In genomic region chr15:11035947-11036474, GRCm38 (mm10) we compare ENCODE assay signal across 9 mouse cellular contexts. TPM values are rescaled to one million over a fixed set of nuclear protein-coding genes. Genes with fewer than 3 reads are reported as not detected.
DNase-seq lines count a peak whose midpoint lies in the region; ATAC-seq lines count a peak whose summit lies in the region.
"Had no signal": no experiment of that assay in that cellular context is flagged by ENCODE, and none has a peak within 500 bp of the region (broad histone marks: within the 10 kb centered on the region; RNA-seq: fewer than 3 reads in every experiment).

No protein-coding gene starts in this region.

- WGBS in kidney, embryonic 15.5 days, result 3% methylated on average over 34 of the region's 34 CpGs
- 6% methylated on average over 34 of the region's 34 CpGs for WGBS in hindbrain, embryonic 11.5 days
- WGBS in midbrain, embryonic 14.5 days, result 5% methylated on average over 34 of the region's 34 CpGs

- DNase-seq in kidney, postnatal 36 days, result no peak
- peak; percentile 32 for DNase-seq in embryo, embryonic 10.5 days (ENCODE audit: low spot score)
- DNase-seq in hindbrain, embryonic 11.5 days (ENCODE audit: low spot score), result peak; percentile 43
- DNase-seq in midbrain, embryonic 14.5 days, result peak; percentile 37
- no peak for DNase-seq in thymus, adult 18-20 months
- DNase-seq in spleen, postnatal 10 days (ENCODE audit: low spot score in 2 of 2), result no peak
- DNase-seq in adrenal gland, adult 18-20 months (ENCODE audit: low spot score in 2 of 2), result no peak

- no peaks in the 10 kb centered on the region for H3K9me3 ChIP-seq in kidney, embryonic 15.5 days (replicated peaks)
- H3K9me3 ChIP-seq in hindbrain, embryonic 11.5 days (ENCODE audit: control insufficient read depth, low read length), result no peaks in the 10 kb centered on the region
- H3K9me3 ChIP-seq in midbrain, embryonic 14.5 days (ENCODE audit: control insufficient read depth, low read length), result no peaks in the 10 kb centered on the region

- peaks cover 33% of the 10 kb centered on the region for H3K4me1 ChIP-seq in kidney, embryonic 15.5 days
- peaks cover 7% of the 10 kb centered on the region for H3K4me1 ChIP-seq in hindbrain, embryonic 11.5 days (replicated peaks; ENCODE audit: control insufficient read depth, insufficient read depth, low read length)
- peaks cover 12% of the 10 kb centered on the region for H3K4me1 ChIP-seq in midbrain, embryonic 14.5 days (ENCODE audit: control insufficient read depth, insufficient read depth, low read length)

- no peaks in the 10 kb centered on the region for H3K36me3 ChIP-seq in kidney, embryonic 15.5 days
- H3K36me3 ChIP-seq in hindbrain, embryonic 11.5 days (ENCODE audit: control insufficient read depth, insufficient read depth, low read length), result no peaks in the 10 kb centered on the region
- no peaks in the 10 kb centered on the region for H3K36me3 ChIP-seq in midbrain, embryonic 14.5 days (ENCODE audit: control insufficient read depth, insufficient read depth, low read length)

- H3K27ac ChIP-seq in kidney, embryonic 15.5 days, result no peak overlapping the region
- no peak overlapping the region for H3K27ac ChIP-seq in hindbrain, embryonic 11.5 days (ENCODE audit: low read depth, low read length)
- H3K27ac ChIP-seq in midbrain, embryonic 14.5 days (replicated peaks; ENCODE audit: low read depth, low read length), result no peak overlapping the region

- H3K4me2 ChIP-seq in kidney, embryonic 15.5 days, result peak overlapping the region; percentile 70
- peak overlapping the region; percentile 52 for H3K4me2 ChIP-seq in hindbrain, embryonic 11.5 days (replicated peaks; ENCODE audit: low read depth, low read length)
- H3K4me2 ChIP-seq in midbrain, embryonic 14.5 days (ENCODE audit: low read length), result peak overlapping the region; percentile 65

- H3K27me3 ChIP-seq in kidney, embryonic 15.5 days, result peaks cover 62% of the 10 kb centered on the region
- peaks cover 39% of the 10 kb centered on the region for H3K27me3 ChIP-seq in hindbrain, embryonic 11.5 days (ENCODE audit: control insufficient read depth, insufficient read depth, low read length)
- peaks cover 41% of the 10 kb centered on the region for H3K27me3 ChIP-seq in midbrain, embryonic 14.5 days (ENCODE audit: control insufficient read depth, insufficient read depth, low read length)

- ATAC-seq in kidney, embryonic 15.5 days (replicated peaks; ENCODE audit: low FRiP score), result 0 out of 2 replicates have a peak, but pooled peaks have one; percentile 46
- 0 out of 2 replicates have a peak, but pooled peaks have one; percentile 8 for ATAC-seq in hindbrain, embryonic 11.5 days (ENCODE audit: low FRiP score)
- no peak for ATAC-seq in midbrain, embryonic 14.5 days (ENCODE audit: low FRiP score, low TSS enrichment)

- peak overlapping the region; percentile 42 for H3K4me3 ChIP-seq in kidney, embryonic 15.5 days (replicated peaks)
- peak overlapping the region; percentile 33 for H3K4me3 ChIP-seq in hindbrain, embryonic 11.5 days (ENCODE audit: low read depth, low read length)
- peak overlapping the region; percentile 36 for H3K4me3 ChIP-seq in midbrain, embryonic 14.5 days (replicated peaks; ENCODE audit: low read depth, low read length)

- H3K9ac ChIP-seq in kidney, embryonic 15.5 days, result no peak overlapping the region
- H3K9ac ChIP-seq in hindbrain, embryonic 11.5 days (ENCODE audit: low read depth, low read length), result no peak overlapping the region
- H3K9ac ChIP-seq in midbrain, embryonic 14.5 days (replicated peaks; ENCODE audit: low read length), result no peak overlapping the region; the same call in 1 of the 2 replicates

RNA-seq across cellular contexts. Expression of gene Rxfp3, which starts 1.8 kb away (rescaled TPM):
- 0.39 and 0.53 TPM in 2 replicates for polyA plus RNA-seq in kidney, embryonic 15.5 days (2015; fragmentation: Nextera tagmentation; extraction: Ambion mirVana)
- 0.71 and 1.6 TPM in 2 replicates for polyA plus RNA-seq in hindbrain, embryonic 11.5 days (2014; fragmentation: Nextera tagmentation; extraction: Ambion mirVana)
- polyA plus RNA-seq in midbrain, embryonic 14.5 days (2014; fragmentation: Nextera tagmentation; extraction: Ambion mirVana), result 2.5 TPM in 2 replicates
- not detected for total RNA-seq in adrenal gland, adult 18-20 months (2021)

RNA-seq across cellular contexts. Expression of gene Adamts12, which starts 28.6 kb away (rescaled TPM):
- 3.9 and 4.0 TPM in 2 replicates for polyA plus RNA-seq in kidney, embryonic 15.5 days (2015; fragmentation: Nextera tagmentation; extraction: Ambion mirVana)
- 2.7 and 2.9 TPM in 2 replicates for polyA plus RNA-seq in hindbrain, embryonic 11.5 days (2014; fragmentation: Nextera tagmentation; extraction: Ambion mirVana)
- 0.70 and 2.8 TPM in 2 replicates for polyA plus RNA-seq in midbrain, embryonic 14.5 days (2014; fragmentation: Nextera tagmentation; extraction: Ambion mirVana)
- total RNA-seq in adrenal gland, adult 18-20 months (2021), result 1 to 10 TPM; 2.3 to 3.4 TPM

RNA-seq across cellular contexts. Expression of gene Slc45a2, which starts 35.5 kb away (rescaled TPM):
- polyA plus RNA-seq in kidney, embryonic 15.5 days (2015; fragmentation: Nextera tagmentation; extraction: Ambion mirVana), result 0.06 and 0.14 TPM in 2 replicates
- polyA plus RNA-seq in hindbrain, embryonic 11.5 days (2014; fragmentation: Nextera tagmentation; extraction: Ambion mirVana), result 0.31 and 0.36 TPM in 2 replicates
- 0.36 TPM in 1 of 2 replicates, not detected in the other for polyA plus RNA-seq in midbrain, embryonic 14.5 days (2014; fragmentation: Nextera tagmentation; extraction: Ambion mirVana)
- total RNA-seq in adrenal gland, adult 18-20 months (2021), result not detected
- total RNA-seq: layer of hippocampus, postnatal 36 days had no signal

RNA-seq across cellular contexts. Expression of gene Amacr, which starts 54.5 kb away (rescaled TPM):
- polyA plus RNA-seq in kidney, embryonic 15.5 days (2015; fragmentation: Nextera tagmentation; extraction: Ambion mirVana), result 26.0 and 31.2 TPM in 2 replicates
- polyA plus RNA-seq in hindbrain, embryonic 11.5 days (2014; fragmentation: Nextera tagmentation; extraction: Ambion mirVana), result 10.1 and 15.4 TPM in 2 replicates
- polyA plus RNA-seq in midbrain, embryonic 14.5 days (2014; fragmentation: Nextera tagmentation; extraction: Ambion mirVana), result 9.8 and 11.1 TPM in 2 replicates
- total RNA-seq in adrenal gland, adult 18-20 months (2021), result 10 to 100 TPM; 17.0 to 21.6 TPM

Comparison
In these comparisons a context has a peak if more than half of its experiments do, and no peak if none do; other contexts are left out.
1. DNase-seq: peak in embryo, embryonic 10.5 days (single experiment), hindbrain, embryonic 11.5 days (single experiment) and midbrain, embryonic 14.5 days (single experiment); none in kidney, postnatal 36 days (0 of 2), thymus, adult 18-20 months (0 of 2), spleen, postnatal 10 days (0 of 2) and adrenal gland, adult 18-20 months (0 of 2).
2. Peak in every context shown above with its lines, with median percentiles within 50 percentile points of each other: H3K4me2 ChIP-seq and H3K4me3 ChIP-seq.